Mouse (Mus musculus): ENCODE measurements around the gene Wdpcp. TPM values are rescaled to one million over a fixed set of nuclear protein-coding genes. Genes with fewer than 3 reads are reported as not detected.

Gene Wdpcp
- polyA plus RNA-seq, 1 experiment from 2014 or later = 10.7 TPM

Small RNA genes lying within 50 kb of the gene (microRNA-seq; reads per million reads assigned to microRNA genes)
- gene Gm22990 = not detected

Other genes with a start within 250 kb of the Wdpcp start
- 82.2 and 87.0 TPM in 2 replicates for gene Ugp2, start 201.0 kb upstream of the Wdpcp start, polyA plus RNA-seq (2014; fragmentation: Nextera tagmentation; extraction: Ambion mirVana)
- gene Mdh1, start 132 bp downstream of the Wdpcp start, polyA plus RNA-seq (2014; fragmentation: Nextera tagmentation; extraction: Ambion mirVana) = 411 and 439 TPM in 2 replicates